Mouse (Mus musculus): ENCODE results near the gene Lamc1.
"Not testable (repeated sequence)": the region's sequence is repeated elsewhere in the genome, so short reads cannot be mapped to it uniquely, and the experiment has no call there.

The Lamc1 gene
- long read RNA-seq, experiment 1, partial matches to known transcripts: 14 of 15 reads
- long read RNA-seq, experiment 1, other reads (novel, unspliced or antisense): 1 of 15 reads
- long read RNA-seq, experiment 2, partial matches to known transcripts: 12 of 14 reads
- long read RNA-seq, experiment 2, other reads (novel, unspliced or antisense): 2 of 14 reads

DNA sequence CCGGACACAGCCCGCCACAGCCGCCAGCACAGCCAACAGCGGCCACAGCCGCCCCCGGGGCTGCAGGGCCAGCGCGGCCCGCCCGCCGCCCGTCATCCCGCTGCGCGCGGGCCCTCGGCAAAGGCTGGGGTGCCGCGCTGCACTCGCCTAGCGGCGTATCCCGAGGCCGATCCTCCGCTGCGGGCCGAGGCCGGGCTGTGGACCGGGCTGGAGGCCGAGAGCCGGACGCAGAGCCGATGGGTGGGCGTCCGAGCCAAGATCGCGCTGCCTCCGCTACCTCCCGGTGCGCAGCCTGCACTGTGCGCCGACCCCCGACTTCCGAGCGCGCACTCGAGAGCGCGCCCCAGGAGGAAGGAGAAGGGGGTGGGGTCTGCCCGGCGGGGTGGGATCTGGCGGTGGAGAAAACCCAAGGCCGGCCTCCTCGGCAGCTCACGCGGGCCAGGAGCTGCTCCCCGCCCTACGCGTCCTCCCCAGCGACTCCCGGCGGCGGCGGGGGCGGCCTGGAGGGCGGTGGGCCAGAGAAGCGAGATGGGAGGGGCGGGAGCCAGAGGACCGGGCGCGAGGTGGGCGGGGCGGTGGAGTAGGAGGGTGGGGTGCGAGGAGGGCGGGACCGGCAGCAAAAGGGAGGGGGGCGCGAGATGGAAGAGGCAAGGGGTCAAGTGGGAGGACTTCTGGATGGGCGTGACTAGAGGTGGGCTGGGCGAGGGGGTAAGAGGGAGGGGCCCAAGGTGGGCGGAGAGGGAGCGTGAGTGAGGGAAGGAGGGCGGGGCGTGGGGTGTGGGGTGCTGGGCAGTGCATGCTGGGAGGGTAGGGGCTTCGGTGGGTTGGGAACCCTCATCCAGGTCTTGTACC, at the start of gene Lamc1:
Gene Lamc1, minus strand, starts transcription at position 343 of the 852 bp plus-strand sequence.
- intact Hi-C loops (cut with DNase I): loop anchor here (2.0 kb wide), 1 partner anchor 52 kb away; no protein-coding TSS in a partner anchor

DNA sequence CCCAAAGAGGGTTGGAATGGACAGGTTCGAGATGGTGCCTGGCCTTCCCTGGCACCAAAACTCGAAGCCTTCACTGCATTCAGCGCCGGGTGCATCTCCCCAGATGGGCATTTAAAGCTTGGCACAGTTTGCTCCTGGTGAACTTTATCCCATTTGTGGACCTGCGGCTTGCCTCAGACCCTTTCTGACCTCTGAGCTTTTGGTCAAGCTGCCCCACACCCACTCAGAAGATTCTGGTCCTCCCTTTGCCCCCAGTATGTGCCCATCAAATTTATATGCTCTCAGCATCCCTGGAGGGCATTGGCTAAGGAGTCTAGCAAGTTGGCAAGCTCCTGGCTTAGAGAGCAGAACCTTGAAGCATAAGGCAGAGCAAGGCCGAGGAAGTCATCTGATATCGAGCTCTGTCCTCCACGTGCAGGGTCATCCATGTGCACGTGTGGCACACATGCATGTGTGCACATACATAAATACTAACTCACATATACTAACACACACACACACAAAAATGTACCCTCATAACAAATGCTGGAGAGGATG, 48.2 kb upstream of the Lamc1 start:
- intact Hi-C loops (cut with DNase I): no loop called here

DNA sequence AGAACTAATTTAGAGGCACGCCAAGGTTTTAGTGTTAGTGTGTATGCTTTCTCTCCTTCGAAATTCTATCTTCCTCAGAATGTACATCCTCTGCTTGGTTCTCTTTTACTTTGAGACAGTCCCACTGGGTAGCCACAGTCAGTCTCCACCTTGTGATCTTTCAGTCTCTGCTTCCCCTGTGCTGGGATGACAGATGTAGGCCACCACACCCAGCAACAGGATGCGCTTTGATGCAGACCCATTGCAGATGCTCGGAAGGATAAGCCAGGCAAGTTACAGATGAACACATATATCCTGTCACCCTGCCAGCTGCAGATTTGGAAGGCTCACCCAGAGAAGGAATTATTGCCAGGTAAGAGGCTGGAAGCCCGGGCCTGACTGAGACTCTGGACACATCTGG, 47.2 kb upstream of the Lamc1 start:
- intact Hi-C loops (cut with DNase I): no loop called here

DNA sequence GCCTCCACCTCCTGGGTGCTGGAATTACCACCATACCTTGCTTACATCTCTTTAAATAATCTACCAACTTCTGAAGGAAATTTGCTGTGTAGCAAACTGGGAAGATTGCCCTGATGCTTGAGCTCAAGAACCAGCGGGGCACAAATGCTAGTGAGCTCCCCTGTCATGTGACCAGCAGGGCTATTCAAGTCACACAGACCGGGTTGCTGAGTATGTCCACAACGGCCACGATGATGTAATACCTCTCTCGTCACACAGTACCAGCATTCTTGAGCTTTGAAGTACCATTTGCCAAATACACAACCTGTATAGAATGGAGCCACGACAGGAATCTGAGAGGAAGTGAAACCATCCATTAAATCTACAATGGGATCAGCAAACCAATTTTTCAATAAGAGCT, 46.0 kb upstream of the Lamc1 start:
- intact Hi-C loops (cut with DNase I): no loop called here

DNA sequence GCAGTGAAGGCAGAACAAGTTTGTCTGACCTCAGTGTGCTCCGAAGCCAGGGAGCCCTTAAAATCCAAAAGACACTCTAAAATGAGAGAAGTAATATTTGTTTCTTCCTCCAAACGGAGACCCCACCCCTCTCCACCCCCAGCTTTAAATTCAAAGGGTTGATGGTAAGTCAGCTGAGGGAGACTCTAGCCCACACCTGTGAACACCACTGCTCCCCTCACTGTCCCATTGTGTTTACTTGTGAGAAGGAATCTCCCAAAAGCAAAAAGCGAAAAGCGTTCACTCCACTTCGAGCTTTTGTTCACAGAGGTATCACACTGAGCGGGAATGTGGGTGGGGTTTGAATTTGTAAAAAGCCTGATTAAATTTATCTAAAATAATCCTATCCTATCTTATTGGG, 43.9 kb upstream of the Lamc1 start:
- intact Hi-C loops (cut with DNase I): no loop called here

DNA sequence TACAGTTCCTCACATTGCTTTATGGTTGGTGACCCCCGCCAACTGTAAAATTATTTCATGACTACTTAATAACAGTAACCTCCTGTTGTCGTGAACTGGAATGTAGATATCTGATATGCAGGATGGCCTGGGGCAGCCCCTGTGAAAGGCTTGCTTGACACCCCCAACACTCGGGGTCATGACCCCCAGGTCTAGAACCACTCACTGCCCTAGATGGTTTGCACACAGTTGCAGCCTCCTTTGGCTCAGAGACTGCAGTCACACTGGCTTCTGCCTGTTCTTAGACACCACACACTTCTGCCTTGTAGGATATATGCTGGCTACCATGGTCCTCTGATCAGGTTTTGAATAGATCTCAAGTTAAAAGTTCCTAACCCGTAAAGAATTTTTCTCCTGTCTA, 41.5 kb upstream of the Lamc1 start:
- intact Hi-C loops (cut with DNase I): no loop called here

DNA sequence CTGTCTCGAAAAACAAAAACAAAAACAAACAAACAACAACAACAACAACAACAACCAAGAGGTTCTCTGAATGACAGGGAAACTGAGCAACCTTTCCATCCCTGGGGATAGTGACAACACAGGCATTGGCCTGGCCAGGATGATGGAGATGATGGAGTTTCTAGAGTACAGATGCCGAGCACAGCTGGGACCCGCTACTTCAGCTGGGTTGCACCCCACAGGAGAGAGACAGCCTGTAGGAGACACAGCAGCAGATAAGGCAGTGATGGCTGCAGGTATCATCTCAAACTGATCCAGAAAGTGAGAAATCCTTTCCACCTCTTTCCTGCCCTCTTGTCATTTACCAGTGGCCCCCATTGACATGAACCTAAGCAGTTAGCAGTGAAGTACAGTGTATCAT, 39.3 kb upstream of the Lamc1 start:
- intact Hi-C loops (cut with DNase I): no loop called here

DNA sequence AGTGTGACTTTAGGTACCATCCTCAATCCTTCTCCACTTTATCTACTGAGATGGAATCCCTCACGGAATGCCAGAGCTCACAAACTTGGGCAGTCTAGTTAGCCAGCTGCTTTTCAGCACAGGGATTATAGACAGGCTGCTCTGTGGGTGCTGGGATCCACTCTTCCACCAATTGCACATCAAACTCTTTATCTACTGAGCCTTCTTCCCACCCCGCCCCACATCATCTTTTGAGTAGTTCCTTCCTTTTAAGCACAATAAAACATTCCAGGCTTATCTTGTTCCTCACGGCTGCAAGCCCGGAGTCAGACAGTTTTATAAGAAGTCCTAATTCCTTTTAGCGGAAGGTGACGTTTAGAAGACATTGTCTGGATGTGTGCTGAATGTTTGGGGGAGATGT, 36.4 kb upstream of the Lamc1 start:
- intact Hi-C loops (cut with DNase I): no loop called here

DNA sequence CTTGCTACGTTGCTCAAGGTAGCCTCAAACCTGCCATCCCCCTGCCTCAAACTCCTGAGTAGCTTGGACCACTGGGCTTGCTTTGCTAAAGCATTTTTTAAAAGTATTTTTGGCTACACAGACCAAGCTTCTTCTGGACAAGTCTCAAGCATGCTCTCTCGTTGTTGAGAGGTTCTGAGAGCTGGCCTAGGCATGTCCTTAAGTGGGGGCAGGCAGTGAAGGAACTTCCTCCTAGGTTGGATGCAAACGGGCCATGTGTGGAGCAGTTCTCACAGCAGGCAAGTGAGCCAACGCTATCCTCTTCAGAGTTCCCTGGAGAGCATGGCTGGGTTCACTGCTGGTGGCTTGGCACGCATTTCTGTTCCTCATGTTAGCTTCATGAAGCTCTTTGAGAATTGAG, 34.5 kb upstream of the Lamc1 start:
- intact Hi-C loops (cut with DNase I): no loop called here

DNA sequence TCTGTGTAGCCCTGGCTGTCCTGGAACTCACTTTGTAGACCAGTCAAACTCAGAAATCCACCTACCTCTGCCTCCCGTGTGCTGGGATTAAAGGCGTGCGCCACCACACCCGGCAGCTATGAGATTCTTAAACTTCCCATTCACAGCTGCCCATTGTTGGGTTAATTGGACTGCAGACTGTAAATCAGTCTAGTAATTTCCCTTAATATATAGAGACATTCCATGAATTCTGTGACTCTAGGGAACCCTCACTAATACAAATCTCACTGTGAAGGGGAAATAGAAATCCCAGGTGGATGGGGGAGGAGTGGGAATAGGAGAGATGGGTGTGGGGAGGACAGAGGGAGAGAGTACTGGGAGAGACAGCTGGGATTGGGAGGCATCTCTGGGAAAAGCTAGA, 29.3 kb upstream of the Lamc1 start:
- intact Hi-C loops (cut with DNase I): no loop called here

DNA sequence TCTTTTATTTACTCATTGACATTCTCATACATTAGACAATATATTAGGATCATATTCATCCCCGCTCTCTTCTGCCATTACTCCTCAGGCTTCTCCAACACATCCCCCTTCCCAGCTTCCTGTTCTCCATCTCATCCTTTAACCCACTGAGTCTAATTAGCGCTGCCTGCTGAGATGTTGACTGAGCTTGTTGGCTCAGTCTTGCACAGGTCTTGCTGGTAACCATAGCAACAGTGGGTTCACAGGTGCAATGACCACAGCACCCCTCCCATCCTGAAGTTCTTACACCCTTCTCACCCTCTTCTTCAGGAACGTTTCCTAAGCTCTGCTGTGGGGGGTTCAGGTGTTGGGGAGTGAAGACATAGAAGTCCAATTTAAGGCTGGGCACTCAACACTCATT, 28.0 kb upstream of the Lamc1 start:
- intact Hi-C loops (cut with DNase I): no loop called here

DNA sequence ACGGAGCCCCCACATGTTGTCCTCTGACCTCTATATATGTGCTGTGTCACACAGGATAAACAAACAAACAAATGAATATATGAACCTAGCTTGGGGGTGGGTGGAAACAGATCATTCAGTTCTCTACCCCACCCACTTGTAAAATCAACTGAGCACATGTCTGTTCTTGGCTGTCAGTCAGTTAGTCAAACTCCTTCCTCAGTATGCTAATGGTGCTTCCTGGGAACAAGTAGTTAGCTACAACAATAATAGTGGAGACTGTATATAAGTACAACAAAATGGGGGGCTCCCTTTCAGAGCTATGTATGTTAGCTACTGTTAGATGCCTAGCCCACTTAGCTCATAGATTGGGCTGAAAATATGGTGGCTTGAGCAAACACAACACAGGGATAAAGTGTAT, 24.6 kb upstream of the Lamc1 start:
- intact Hi-C loops (cut with DNase I): no loop called here

DNA sequence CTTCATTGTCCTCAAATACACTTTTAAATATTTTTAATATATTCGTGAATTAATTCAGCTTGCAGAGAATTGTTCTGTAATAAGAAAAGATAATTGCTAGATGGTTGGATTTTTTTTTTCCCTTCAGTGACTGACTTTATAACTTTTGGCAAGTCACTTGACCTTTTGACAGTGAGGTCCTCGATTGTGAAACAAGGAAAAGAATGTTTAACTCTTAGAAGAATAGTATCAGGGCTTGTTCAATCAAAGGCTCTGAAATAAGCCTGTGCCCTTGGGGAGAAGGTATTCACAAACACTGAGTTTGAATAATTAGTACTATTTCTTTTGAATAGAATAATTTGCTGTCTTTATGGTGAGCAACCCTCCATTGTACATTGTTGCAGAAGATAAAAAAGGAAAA, 21.9 kb upstream of the Lamc1 start:
- intact Hi-C loops (cut with DNase I): no loop called here

DNA sequence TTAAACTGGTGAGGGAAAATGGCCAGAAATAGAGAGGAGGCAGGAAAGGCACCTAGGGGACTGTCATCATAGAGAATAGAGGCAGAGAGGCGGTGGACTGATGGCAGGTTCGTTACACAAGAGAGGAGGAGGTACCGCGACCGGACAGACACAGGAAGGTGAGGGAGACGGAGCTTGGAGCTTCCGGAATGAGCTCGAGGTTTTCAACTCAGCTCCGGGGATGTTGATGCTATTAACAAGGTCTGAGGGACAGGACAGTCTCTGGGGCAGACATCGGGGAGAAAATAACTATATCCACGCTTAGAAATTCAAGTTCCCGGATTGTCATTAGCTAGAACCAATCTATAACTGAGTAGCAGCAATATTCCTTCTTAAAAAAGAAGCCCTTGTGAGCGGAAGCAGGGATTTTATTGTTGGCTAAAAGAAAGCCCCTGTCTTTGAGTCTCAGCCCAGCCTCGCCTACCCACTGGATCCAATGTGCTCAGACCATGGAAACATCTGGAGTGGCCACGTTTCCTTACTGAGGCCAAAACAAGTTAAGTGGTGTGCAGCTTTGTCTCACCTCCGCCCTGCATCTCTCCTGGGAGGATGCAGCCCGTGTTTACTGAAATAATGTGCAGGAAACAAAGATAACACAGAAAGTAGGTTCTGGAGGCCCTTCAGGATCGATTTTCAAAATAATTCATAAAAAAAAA, 21.3 kb upstream of the Lamc1 start:
- intact Hi-C loops (cut with DNase I): no loop called here

DNA sequence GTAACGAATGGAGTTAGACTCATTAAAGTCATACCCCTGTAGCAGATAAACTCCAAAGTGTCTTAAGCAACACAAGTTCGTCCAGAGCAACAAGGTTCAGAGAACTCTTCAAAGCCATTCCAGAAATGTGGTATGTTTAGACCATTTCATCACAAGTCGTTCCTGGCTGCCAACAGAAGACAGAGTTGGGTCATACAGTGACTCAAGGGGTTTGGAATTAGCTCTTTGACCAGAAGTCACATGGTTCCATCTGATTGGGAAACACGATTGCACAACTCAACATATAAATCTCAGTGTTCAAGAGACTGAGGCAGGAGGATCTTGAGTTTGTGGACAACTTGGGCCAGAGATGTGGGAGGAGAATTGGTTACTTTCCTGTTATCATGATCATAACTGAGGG, 18.4 kb upstream of the Lamc1 start:
- intact Hi-C loops (cut with DNase I): no loop called here

DNA sequence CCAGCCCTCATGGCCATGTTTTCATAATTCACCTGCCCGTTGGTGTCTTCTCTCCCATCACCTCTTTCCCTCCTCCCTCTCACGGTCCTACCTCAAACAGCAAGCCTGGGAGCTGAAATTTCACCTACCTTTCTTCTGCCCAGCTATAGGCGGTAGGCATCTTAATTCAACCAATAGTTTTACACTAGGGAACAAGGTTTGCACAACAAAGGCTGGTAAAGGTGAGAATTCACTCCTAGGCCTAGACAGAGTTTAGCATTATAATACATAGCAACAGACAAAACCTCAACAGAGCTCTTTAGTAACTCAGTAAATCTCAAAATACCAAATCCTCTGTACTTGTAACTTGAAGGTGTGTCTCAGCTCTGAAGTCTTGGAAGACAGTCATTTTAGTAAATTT, 15.1 kb upstream of the Lamc1 start:
- intact Hi-C loops (cut with DNase I): no loop called here

DNA sequence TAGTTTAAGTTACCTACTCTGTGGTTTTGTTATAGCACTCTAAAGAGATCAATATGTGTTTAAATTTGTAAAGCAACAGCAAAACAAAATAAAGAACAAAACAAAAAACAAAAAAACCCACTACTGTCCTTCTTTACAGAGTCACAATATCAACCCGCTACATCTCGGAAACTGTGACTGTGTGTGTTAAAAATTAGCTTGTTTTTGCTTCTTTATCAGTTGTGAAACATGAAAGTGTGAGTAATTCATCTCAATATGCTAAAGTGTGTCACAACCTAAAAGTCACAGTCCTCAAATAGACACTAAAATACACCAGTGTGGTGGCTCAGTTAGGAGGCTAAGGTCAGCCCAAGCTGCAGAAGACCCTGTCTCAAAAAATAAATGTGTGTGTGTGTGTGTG, 14.5 kb upstream of the Lamc1 start:
- intact Hi-C loops (cut with DNase I): no loop called here

DNA sequence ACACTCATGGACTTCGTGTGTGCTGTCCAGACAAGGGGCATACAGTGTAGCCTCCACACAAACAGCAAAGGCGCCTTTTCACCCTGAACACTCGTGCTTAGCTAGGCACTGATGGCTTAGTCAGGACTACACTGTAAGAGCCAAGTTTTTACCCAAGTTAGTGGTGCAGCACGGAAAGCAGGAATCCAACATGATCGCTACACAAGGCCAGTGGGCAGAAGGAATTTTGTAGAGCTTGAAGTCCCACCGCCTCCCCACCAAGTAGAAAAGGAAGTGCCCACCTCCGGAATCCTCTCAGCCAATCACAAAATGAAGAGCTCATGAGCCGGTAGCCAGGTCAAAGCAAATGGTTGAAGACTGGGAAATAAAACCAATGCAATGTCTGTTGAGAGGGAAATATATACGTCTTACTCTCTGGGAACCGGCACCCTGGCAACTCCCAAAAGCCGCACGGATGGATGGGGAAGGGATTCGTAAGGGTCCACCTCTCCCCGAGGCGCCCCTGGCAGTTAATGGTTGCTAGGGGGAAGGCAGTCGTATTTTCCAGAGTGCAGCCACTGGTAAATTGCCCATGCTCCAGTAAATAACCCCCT, 13.2 kb upstream of the Lamc1 start:
- intact Hi-C loops (cut with DNase I): no loop called here

DNA sequence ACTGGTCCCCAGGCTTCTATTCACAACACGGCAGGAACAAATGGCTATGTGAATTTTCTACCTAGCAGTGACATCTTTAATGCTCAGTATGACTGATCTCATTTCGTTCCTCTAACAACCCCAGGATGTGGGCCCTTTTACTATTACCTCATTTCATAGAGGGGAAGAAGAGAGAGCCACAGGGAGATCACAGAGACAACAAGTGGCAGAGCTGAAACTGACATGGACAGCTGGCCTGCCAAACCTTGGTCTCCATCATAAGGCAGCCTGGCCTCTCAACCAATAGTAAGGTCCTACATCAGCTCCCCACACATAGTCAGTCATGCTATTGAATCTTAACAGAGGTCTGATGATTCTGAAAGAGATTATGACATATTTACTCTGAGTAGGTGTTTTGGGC, 12.4 kb upstream of the Lamc1 start:
- intact Hi-C loops (cut with DNase I): no loop called here

DNA sequence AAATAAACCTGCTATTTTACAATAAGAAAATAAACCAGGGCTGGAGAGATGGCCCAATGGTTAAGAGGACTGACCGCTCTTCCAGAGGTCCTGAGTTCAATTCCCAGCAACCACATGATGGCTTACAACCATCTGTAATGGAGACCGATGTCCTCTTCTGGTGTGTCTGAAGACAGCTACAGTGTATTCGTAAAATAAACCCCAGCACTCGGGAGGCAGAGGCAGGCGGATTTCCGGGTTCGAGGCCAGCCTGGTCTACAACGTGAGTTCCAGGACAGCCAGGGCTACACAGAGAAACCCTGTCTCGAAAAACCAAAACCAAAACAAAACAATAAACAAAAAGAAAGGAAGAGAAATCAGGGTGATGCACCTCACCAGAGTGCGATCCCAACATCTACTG, 2.9 kb upstream of the Lamc1 start:
- intact Hi-C loops (cut with DNase I): not testable (repeated sequence)

DNA sequence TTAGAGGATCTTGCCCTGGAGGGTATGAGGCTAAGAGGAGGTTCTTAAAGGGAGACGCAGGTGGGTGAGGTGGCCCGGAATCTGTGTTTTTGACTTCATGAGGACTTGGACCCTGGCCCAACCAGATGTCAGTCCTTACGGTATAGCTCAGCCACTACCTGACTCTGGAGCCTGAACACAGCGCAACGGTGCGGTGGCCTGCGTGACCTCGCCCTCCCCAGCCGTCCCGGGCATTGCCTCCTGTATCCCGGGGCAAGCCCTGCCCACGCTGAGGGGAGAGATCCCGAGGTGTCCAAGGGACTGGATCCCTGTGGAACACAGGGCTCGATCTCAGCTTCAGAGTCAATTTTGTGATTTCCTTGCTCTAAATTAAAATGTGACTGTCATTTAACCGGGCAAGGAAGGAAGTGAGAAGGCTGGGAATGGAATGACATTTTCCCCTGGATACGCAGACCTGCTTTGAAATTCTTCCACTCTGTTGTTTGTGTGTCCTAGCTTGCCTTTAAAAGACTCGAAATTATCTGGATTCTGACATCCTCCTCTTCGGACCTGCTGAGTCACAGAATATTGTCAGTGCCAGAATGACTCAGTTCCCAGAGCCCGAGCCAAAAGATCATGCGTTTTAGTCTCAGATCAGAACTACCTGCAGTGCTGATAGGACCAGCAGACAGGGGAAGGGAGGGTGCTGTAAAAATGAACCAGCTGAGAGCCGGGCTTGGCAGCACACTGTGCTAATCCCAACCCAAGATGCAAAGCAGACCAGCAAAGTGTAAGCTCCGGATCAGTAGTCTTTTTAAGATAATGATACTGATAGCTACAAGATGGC, 923 bp upstream of the Lamc1 start:
- intact Hi-C loops (cut with DNase I): loop anchor here (2.0 kb wide), 1 partner anchor 51 kb away; no protein-coding TSS in a partner anchor

All from adrenal gland (tissue).